Mouse (Mus musculus) heart, embryonic 13.5 days (tissue): ENCODE measurements around the gene Adarb2. TPM values are rescaled to one million over a fixed set of nuclear protein-coding genes. Genes with fewer than 3 reads are reported as not detected.

Experiments
- ATAC-seq: fragments of 200-750 bp; cut with Nextera tagmentation; 2 replicates; pipeline ENCODE4 v1.8.0; 2017; ENCODE audit warnings: moderate TSS enrichment; ENCODE audit not compliant: insufficient number of reproducible peaks, low FRiP score, low TSS enrichment; ENCODE audit errors: extremely low read depth
- H3K27ac ChIP-seq: fragments of 300-500 bp; sonication (generic); replicated peaks from 2 replicates; pipeline ENCODE4 v1.5.1; 2015; ENCODE audit warnings: moderate library complexity, mild to moderate bottlenecking, inconsistent platforms
- H3K27me3 ChIP-seq: fragments of 300-500 bp; sonication (generic); replicated peaks from 2 replicates; pipeline ENCODE4 v1.6.1; 2015; ENCODE audit warnings: mild to moderate bottlenecking, inconsistent platforms
- H3K36me3 ChIP-seq: fragments of 300-500 bp; sonication (generic); 2 replicates; pipeline ENCODE4 v1.6.1; 2015; ENCODE audit warnings: mild to moderate bottlenecking, inconsistent platforms
- H3K4me1 ChIP-seq: fragments of 300-500 bp; sonication (generic); 2 replicates; pipeline ENCODE4 v1.6.1; 2015; ENCODE audit warnings: inconsistent platforms
- H3K4me2 ChIP-seq: fragments of 300-500 bp; sonication (generic); 2 replicates; pipeline ENCODE4 v1.6.1; 2015; ENCODE audit warnings: inconsistent platforms, mild to moderate bottlenecking, moderate library complexity
- H3K4me3 ChIP-seq: fragments of 300-500 bp; sonication (generic); 2 replicates; pipeline ENCODE4 v1.5.1; 2015; ENCODE audit warnings: moderate library complexity, mild to moderate bottlenecking, inconsistent platforms
- H3K9ac ChIP-seq: fragments of 300-500 bp; sonication (generic); 2 replicates; pipeline ENCODE4 v1.6.1; 2015; ENCODE audit warnings: inconsistent platforms, mild to moderate bottlenecking, moderate library complexity
- H3K9me3 ChIP-seq: fragments of 300-500 bp; sonication (generic); 2 replicates; pipeline ENCODE4 v1.6.1; 2016; ENCODE audit warnings: inconsistent platforms
- WGBS: fragments of 180-500 bp; shearing (Covaris S2); methylation state at CpG from one replicate; pipeline ENCODE4 v1.1.7; 2015; ENCODE audit warnings: mixed read lengths; 5-methylcytosine and 5-hydroxymethylcytosine counted together
- polyA plus RNA-seq: library from polyadenylated mRNA; unstranded; fragments of >200 nt; fragmentation: Nextera tagmentation; extraction: Ambion mirVana; gene quantifications from 2 replicates; pipeline ENCODE4 v1.2.1, GENCODE M21; 2015

Gene Adarb2
- polyA plus RNA-seq, 1 experiment from 2014 or later: 0.27 TPM

DNA sequence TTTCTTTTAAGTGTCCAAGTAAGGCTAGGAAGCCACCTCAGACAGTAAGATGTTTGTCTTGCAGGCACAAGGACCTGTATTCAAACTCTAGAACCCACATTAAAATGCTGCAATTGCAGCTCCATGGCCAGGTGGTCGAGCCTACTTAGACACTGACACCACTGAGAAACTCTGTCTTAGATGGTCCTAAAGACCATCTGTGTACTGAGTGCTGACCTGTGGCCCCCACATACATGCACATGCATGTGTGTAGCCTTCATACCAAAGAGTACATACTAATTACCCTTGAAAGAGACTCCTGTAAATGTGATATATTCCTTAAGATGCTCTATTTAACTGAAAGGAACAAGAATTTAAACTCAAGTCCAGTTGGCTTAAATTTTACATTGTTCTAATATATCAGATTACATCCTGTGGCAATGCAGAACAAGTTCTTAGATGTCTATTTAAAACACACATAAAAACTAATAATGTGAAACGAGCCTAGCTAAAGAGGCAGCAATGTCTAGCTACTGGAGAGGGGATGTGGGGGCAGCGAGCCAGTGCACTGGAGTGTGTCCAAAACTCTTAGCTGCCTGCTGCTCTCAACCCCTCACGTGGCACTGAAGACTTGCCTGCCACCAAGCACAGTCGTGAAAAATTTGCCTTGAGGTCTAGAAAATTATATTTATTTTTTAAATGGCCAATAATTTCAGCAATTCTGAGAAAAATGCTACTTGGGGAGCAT, 534.6 kb downstream of the Adarb2 start:
- no peak overlapping the region for H3K27ac ChIP-seq
- no peaks in the 10 kb centered on the region for H3K4me1 ChIP-seq
- no peaks in the 10 kb centered on the region for H3K9me3 ChIP-seq
- H3K9ac ChIP-seq: no peak overlapping the region
- H3K36me3 ChIP-seq: no peaks in the 10 kb centered on the region
- no peak for ATAC-seq
- no peak overlapping the region for H3K4me2 ChIP-seq
- H3K27me3 ChIP-seq: no peaks in the 10 kb centered on the region
- 58% methylated on average over 5 of the region's 5 CpGs for WGBS
- H3K4me3 ChIP-seq: no peak overlapping the region

DNA sequence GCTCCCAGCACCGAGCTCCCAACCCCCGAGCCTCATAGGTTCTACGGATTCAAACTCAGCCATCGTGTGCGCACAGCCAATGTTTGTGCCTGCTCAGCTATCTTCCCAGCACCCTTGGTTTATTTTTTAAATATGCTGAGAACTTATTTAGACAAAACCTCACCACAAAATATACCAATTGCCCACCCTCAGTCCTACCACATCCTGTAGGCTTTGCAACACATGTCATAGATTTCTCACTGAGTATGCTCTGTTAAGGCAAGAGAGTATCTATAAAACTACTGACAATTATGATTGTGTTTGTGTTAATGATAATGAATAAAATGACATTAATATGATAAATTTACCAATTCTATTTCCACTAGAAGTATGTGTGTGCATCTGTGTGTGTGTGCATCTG, 540.1 kb downstream of the Adarb2 start:
- Histone ChIP-seq H3K9ac (no peak overlapping the region), H3K4me3 (no peak overlapping the region), H3K27ac (no peak overlapping the region), H3K36me3 (no peaks in the 10 kb centered on the region), H3K4me2 (no peak overlapping the region), H3K4me1 (no peaks in the 10 kb centered on the region), H3K27me3 (no peaks in the 10 kb centered on the region), H3K9me3 (no peaks in the 10 kb centered on the region)
- 85% methylated on average over 5 of the region's 5 CpGs for WGBS
- ATAC-seq: no peak

DNA sequence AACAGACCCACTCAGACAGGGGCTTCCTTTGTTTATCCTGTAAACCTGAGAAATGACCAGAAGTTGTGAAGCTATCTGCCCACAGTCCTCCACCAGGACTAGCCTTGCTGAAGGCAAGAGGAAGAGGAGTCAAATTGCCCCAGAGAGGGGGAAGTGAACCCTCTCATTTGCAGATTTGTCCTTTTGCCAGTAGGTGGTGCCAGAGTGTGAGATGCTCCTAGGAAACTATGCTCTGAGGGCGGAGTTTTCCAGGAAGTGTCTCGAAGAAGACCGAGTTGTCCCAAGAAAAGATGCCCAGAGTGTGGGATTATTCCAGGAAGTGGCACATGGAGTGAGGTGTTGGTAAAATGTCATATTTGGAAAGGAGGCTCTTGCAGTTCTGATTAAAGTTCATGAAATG, 541.9 kb downstream of the Adarb2 start:
- no peak overlapping the region for H3K4me2 ChIP-seq
- H3K9me3 ChIP-seq: no peaks in the 10 kb centered on the region
- no peak overlapping the region for H3K27ac ChIP-seq
- H3K4me1 ChIP-seq: no peaks in the 10 kb centered on the region
- 46% methylated on average over 3 of the region's 3 CpGs for WGBS
- no peaks in the 10 kb centered on the region for H3K36me3 ChIP-seq
- H3K4me3 ChIP-seq: no peak overlapping the region
- ATAC-seq: no peak
- H3K27me3 ChIP-seq: no peaks in the 10 kb centered on the region; the same call in 1 of the 2 replicates
- H3K9ac ChIP-seq: no peak overlapping the region

DNA sequence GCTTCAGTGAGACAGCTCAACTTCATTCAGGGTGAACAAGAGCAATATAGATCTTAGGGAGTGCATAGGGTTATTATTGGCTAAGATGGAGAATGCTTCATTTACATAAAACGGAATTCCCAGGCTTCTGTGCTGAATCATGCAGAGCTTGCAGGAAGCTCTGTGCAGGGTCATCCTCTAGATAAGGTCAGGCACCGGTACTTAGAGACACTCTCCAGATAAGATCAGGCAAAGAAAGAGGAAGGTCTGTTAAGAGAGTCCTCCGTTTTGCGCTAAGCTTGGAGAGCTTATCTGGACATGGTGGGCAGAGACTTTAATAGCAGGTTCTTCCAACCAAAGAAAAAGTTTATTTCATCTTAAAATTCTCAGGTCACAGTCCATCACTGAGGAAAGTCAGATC, 542.9 kb downstream of the Adarb2 start:
- Histone ChIP-seq H3K9me3 (no peaks in the 10 kb centered on the region), H3K27me3 (no peaks in the 10 kb centered on the region; the same call in 1 of the 2 replicates), H3K4me1 (no peaks in the 10 kb centered on the region), H3K36me3 (no peaks in the 10 kb centered on the region), H3K27ac (no peak overlapping the region), H3K4me3 (no peak overlapping the region), H3K9ac (no peak overlapping the region), H3K4me2 (no peak overlapping the region)
- WGBS: 15% methylated on average over 4 of the region's 4 CpGs
- no peak for ATAC-seq

DNA sequence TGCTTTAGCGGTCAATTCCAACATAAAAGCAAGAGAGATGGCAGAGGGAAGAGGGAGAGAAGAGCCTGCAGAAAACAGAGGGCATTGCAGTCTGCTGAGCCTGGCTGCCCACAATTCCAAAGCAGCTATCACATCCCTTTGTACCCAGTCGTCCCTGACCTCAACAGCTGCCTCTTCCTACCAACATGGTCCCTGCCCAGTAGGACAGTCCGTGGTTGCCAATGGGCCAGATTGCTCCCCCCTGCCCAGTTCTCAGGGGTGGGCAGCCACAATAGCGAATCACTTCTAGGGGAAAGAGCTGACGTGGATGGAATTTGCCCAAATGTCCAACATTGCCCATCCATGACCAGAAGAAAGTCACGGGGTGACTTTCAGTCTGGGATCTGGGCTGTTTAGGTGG, 546.8 kb downstream of the Adarb2 start:
- Histone ChIP-seq H3K9ac (no peak overlapping the region), H3K4me3 (no peak overlapping the region), H3K27ac (no peak overlapping the region), H3K36me3 (no peaks in the 10 kb centered on the region), H3K4me1 (no peaks in the 10 kb centered on the region), H3K9me3 (no peaks in the 10 kb centered on the region), H3K27me3 (no peaks in the 10 kb centered on the region; the same call in 1 of the 2 replicates), H3K4me2 (no peak overlapping the region)
- 80% methylated on average over 6 of the region's 6 CpGs for WGBS
- no peak for ATAC-seq

DNA sequence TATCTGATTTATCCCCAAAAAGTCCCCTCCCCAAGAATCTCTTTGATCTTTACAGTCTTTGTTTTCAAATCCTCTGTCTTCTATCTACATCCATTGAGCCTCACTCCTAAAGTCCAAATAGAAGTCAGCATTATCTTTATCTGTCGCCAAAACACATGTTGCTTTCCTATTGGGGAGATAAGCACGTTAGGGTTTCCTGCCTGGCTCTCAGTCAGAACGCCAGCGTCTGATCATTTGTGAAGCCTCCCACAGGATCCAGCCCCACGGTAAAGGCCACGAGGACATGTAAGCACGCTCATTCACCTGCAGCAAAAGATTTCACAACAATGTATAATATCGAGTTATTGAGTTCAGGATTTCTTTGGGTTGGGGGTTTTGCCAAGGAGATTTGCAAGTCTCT, 558.3 kb downstream of the Adarb2 start:
- Histone ChIP-seq H3K27ac (no peak overlapping the region), H3K27me3 (peaks cover 21% of the 10 kb centered on the region), H3K9ac (no peak overlapping the region), H3K4me2 (no peak overlapping the region), H3K4me3 (no peak overlapping the region), H3K9me3 (no peaks in the 10 kb centered on the region), H3K36me3 (no peaks in the 10 kb centered on the region), H3K4me1 (no peaks in the 10 kb centered on the region)
- 15% methylated on average over 8 of the region's 8 CpGs for WGBS
- no peak for ATAC-seq

DNA sequence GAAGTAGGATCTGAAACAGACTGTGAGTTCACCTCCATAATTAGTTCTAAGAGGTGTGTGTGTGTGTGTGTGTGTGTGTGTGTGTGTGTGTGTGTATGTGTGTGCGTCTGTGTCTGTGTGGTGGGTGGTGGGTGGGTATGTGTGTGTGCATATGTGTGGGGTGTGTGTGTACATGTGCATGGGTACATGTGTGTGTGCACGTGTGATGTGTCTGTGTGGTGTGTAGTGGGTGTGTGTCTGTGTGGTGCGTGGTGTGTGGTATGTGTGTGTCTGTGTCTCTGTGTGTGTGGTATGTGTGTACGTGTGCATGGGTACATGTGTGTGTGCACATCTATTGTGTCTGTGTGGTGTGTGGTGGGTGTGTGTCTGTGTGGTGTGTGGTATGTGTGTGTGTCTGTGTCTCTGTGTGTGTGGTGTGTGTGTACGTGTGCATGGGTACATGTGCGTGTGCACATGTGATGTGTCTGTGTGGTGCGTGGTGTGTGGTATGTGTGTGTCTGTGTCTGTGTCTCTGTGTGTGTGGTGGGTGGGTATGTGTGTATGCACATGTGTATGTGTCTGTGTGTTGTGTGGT, 567.1 kb downstream of the Adarb2 start:
- Histone ChIP-seq H3K9ac (no peak overlapping the region), H3K4me2 (no peak overlapping the region), H3K4me1 (no peaks in the 10 kb centered on the region), H3K27ac (no peak overlapping the region), H3K27me3 (no peaks in the 10 kb centered on the region), H3K4me3 (no peak overlapping the region), H3K36me3 (no peaks in the 10 kb centered on the region), H3K9me3 (peaks cover 4% of the 10 kb centered on the region)
- 90% methylated on average over 7 of the region's 7 CpGs for WGBS
- no peak for ATAC-seq

DNA sequence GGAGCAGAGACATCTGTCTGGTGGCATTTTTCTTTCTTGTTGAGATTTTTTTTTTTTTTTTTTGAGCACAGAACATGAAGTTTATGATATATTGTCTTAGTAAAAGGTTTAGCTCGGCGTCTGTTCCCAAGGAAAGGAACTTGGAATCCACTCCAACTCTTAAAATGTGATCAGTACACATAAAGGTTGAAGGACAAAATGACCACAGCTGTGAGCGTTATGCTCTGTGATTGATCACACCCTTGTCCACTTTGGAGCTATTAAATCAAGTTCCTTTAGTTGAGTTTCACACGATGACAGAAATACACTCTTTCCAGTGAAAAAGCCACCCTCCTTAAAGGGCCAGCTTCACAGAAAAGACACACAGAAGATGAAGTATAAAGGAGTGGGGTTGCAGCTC, 568.0 kb downstream of the Adarb2 start:
- 73% methylated on average over 4 of the region's 4 CpGs for WGBS
- no peak overlapping the region for H3K9ac ChIP-seq
- ATAC-seq: no peak

DNA sequence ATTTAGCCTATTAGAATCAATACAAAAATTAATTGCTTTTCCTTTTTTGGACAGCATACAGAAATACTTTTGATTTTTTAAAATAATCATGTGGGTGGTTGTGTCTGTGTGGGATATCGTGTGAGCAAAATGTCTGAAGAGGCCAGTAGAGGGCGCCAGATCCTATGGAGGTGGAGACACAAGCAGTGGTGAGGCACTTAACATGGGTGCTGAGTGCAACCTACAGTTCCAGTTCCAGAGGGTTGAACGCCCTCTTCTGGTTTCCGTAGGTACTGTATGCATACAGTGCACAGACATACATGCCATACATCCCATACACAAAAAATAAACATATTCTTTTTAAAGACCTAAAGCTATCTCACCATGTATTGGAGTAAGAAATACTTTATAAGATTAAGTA, 577.8 kb downstream of the Adarb2 start:
- H3K27me3 ChIP-seq: peaks cover 20% of the 10 kb centered on the region
- H3K27ac ChIP-seq: no peak overlapping the region
- no peaks in the 10 kb centered on the region for H3K4me1 ChIP-seq
- ATAC-seq: no peak
- no peaks in the 10 kb centered on the region for H3K36me3 ChIP-seq
- WGBS: 43% methylated on average over 4 of the region's 4 CpGs
- no peak overlapping the region for H3K4me3 ChIP-seq
- no peak overlapping the region for H3K9ac ChIP-seq
- no peaks in the 10 kb centered on the region for H3K9me3 ChIP-seq
- H3K4me2 ChIP-seq: no peak overlapping the region

More for the DNA sequence above, 568.0 kb downstream of the Adarb2 start:
- no peak overlapping the region for H3K27ac ChIP-seq
- no peaks in the 10 kb centered on the region for H3K36me3 ChIP-seq
- no peaks in the 10 kb centered on the region for H3K4me1 ChIP-seq
- H3K27me3 ChIP-seq: no peaks in the 10 kb centered on the region
- H3K4me3 ChIP-seq: no peak overlapping the region
- H3K4me2 ChIP-seq: no peak overlapping the region
- peaks cover 4% of the 10 kb centered on the region for H3K9me3 ChIP-seq

DNA sequence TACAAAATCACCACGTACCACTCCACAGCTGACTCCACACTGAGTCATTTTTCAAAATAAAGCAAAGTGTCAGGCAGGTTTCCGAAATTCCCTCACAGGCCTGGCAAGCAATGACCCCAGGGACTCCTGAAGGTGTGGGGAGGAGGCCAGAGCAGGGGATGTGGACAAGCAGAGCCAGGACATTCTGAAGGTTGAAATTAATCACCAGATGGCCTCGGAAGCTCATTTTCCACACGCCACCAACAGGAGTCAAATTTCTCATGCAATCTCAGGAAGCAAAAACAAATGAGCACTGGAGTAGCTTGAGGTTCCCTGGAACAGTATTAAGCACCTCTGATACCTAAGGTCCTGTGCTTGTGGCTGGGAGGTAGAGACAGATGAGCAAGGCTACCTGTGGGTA, 580.0 kb downstream of the Adarb2 start:
- no peak for ATAC-seq
- H3K9ac ChIP-seq: no peak overlapping the region
- no peak overlapping the region for H3K4me3 ChIP-seq
- H3K27me3 ChIP-seq: peaks cover 20% of the 10 kb centered on the region
- no peaks in the 10 kb centered on the region for H3K36me3 ChIP-seq
- no peak overlapping the region for H3K4me2 ChIP-seq
- 47% methylated on average over 4 of the region's 4 CpGs for WGBS
- H3K27ac ChIP-seq: no peak overlapping the region
- no peaks in the 10 kb centered on the region for H3K4me1 ChIP-seq
- no peaks in the 10 kb centered on the region for H3K9me3 ChIP-seq

DNA sequence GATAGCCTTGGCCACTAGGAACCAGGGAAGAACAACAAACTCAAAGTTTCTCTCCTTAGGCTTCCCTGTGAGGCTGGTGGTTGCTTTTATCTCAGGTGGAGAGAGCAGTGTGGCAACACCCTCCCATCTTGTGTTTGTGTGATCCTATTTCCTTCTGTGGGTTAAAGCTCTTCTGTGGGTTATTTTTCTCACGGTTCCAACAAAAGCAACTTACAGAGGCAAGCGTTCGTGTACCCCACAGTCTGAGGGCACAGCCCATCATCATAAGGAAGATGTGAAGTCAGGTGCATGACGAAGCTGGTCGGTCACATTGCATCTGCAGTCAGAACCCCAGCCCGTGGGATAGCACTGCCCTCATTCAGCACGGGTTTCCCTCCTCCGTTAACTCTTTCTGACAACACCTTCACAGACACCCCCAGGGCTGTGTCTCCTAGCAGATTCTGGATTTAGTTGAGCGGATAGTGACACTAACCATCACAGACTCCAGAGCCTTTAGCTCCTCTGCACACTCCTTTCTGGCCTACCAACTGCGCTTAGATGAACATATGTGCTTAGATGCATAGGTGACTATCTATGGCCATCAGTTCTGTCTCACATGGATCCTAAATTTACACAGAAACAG, 581.1 kb downstream of the Adarb2 start:
- Histone ChIP-seq H3K9me3 (no peaks in the 10 kb centered on the region), H3K4me2 (no peak overlapping the region), H3K9ac (no peak overlapping the region), H3K4me3 (no peak overlapping the region), H3K36me3 (no peaks in the 10 kb centered on the region), H3K27me3 (peaks cover 20% of the 10 kb centered on the region), H3K27ac (no peak overlapping the region), H3K4me1 (no peaks in the 10 kb centered on the region)
- 68% methylated on average over 10 of the region's 10 CpGs for WGBS
- ATAC-seq: no peak
